In the genomic region with DNA sequence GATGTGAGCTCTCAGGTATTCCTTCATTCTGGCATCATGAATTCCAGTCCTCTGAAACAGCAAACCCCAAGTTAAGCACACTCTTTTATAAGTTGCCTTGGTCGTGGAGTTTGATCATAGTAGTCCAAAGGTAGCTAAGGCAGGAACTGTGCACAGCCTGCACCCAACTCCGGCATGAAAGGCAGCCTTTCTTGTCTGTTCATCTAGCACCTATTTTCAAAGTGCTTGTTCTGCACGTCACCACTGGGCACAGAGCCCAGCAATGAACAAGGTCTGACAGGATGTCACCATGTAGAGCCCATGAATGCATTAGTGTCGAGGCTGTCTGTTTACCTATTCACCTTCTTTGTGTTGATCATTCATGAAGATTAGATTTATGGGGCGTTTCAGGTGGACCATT, we compare ENCODE assay signal across 28 mouse cellular contexts. TPM values are rescaled to one million over a fixed set of nuclear protein-coding genes. Genes with fewer than 3 reads are reported as not detected.
DNase-seq lines count a peak whose midpoint lies in the region; ATAC-seq and TF ChIP-seq lines count a peak whose summit lies in the region.
"Had no signal": no experiment of that assay in that cellular context is flagged by ENCODE, and none has a peak within 500 bp of the region (broad histone marks: within the 10 kb centered on the region; RNA-seq: fewer than 3 reads in every experiment).

No protein-coding gene starts in this region.

- H3K4me1 ChIP-seq in liver, postnatal 0 days (ENCODE audit: insufficient read depth) = no peaks in the 10 kb centered on the region
- H3K4me1 ChIP-seq in liver, embryonic 11.5 days (replicated peaks; ENCODE audit: control insufficient read depth, insufficient read depth, low read length) = no peaks in the 10 kb centered on the region
- H3K4me1 ChIP-seq: embryonic facial prominence, embryonic 15.5 days; heart, embryonic 10.5 days; heart, embryonic 15.5 days; liver, embryonic 15.5 days; lung, embryonic 15.5 days; megakaryocyte, embryonic 14.5 days; neural tube, embryonic 12.5 days; stomach, embryonic 15.5 days had no signal

- no peak for TF ChIP-seq CTCF in liver, postnatal 0 days (IDR thresholded peaks at IDR 0.05; ENCODE audit: low read depth)

- WGBS in liver, postnatal 0 days (ENCODE audit: insufficient replicate concordance) = 65% methylated on average over 5 of the region's 5 CpGs
- 75% methylated on average over 5 of the region's 5 CpGs for WGBS in liver, embryonic 11.5 days

- H3K27me3 ChIP-seq in liver, postnatal 0 days (ENCODE audit: insufficient read depth, low read length) = no peaks in the 10 kb centered on the region
- H3K27me3 ChIP-seq in liver, embryonic 11.5 days (replicated peaks; ENCODE audit: control insufficient read depth, insufficient read depth, low read length) = no peaks in the 10 kb centered on the region
- H3K27me3 ChIP-seq: embryonic facial prominence, embryonic 15.5 days; forebrain, embryonic 12.5 days; heart, embryonic 15.5 days; liver, embryonic 15.5 days; lung, embryonic 15.5 days; megakaryocyte, embryonic 14.5 days; midbrain, embryonic 12.5 days; neural tube, embryonic 12.5 days; stomach, embryonic 15.5 days had no signal

- H3K9me3 ChIP-seq in liver, postnatal 0 days (ENCODE audit: low read length) = no peaks in the 10 kb centered on the region
- no peaks in the 10 kb centered on the region for H3K9me3 ChIP-seq in liver, embryonic 11.5 days (ENCODE audit: control insufficient read depth, low read length)
- H3K9me3 ChIP-seq: embryonic facial prominence, embryonic 10.5 days; embryonic facial prominence, embryonic 15.5 days; forebrain, embryonic 12.5 days; heart, embryonic 10.5 days; heart, embryonic 15.5 days; liver, embryonic 15.5 days; lung, embryonic 15.5 days; midbrain, embryonic 12.5 days; neural tube, embryonic 12.5 days; stomach, embryonic 15.5 days had no signal

- no peak overlapping the region for H3K9ac ChIP-seq in liver, postnatal 0 days (replicated peaks)
- H3K9ac ChIP-seq in liver, embryonic 11.5 days (ENCODE audit: low read depth, low read length) = no peak overlapping the region
- H3K9ac ChIP-seq: embryonic facial prominence, embryonic 15.5 days; forebrain, embryonic 12.5 days; heart, embryonic 15.5 days; liver, embryonic 15.5 days; lung, embryonic 15.5 days; midbrain, embryonic 12.5 days; neural tube, embryonic 12.5 days; stomach, embryonic 15.5 days had no signal

- no peak for TF ChIP-seq EP300 in liver, postnatal 0 days (IDR thresholded peaks at IDR 0.05; ENCODE audit: low read depth)

- peak; percentile 13 for DNase-seq in liver, postnatal 0 days
- no peak for DNase-seq in liver, embryonic 11.5 days (ENCODE audit: low spot score)
- peak; percentile 31 for DNase-seq in cerebellum, adult 11-12 months
- peak; percentile 38 for DNase-seq in cerebellum, adult 9-10 months
- peak; percentile 20 to 34 for DNase-seq in cerebellum, postnatal 36 days
- no peak for DNase-seq in thymus, postnatal 0 days (ENCODE audit: low spot score)
- no peak for DNase-seq in left cerebral cortex, adult 11 months (ENCODE audit: low spot score)
- DNase-seq: B cell, adult 2 months; gastrocnemius, postnatal 10 days; kidney, adult 2 months; kidney, postnatal 4 days; liver; thymus, postnatal 14 days had no signal

- ATAC-seq in liver, postnatal 0 days = no peak
- no peak for ATAC-seq in liver, embryonic 11.5 days (replicated peaks; ENCODE audit: low FRiP score)
- ATAC-seq: hindbrain, embryonic 16.5 days had no signal

- no peak overlapping the region for H3K4me3 ChIP-seq in liver, postnatal 0 days (ENCODE audit: low read depth, low read length)
- no peak overlapping the region for H3K4me3 ChIP-seq in liver, embryonic 11.5 days (ENCODE audit: low read depth, low read length)
- H3K4me3 ChIP-seq: embryonic facial prominence, embryonic 10.5 days; embryonic facial prominence, embryonic 15.5 days; forebrain, embryonic 12.5 days; heart, embryonic 10.5 days; heart, embryonic 15.5 days; liver, embryonic 15.5 days; lung, embryonic 15.5 days; megakaryocyte, embryonic 14.5 days; midbrain, embryonic 12.5 days; myocyte; neural tube, embryonic 12.5 days; stomach, embryonic 15.5 days had no signal

- no peak overlapping the region for H3K4me2 ChIP-seq in liver, postnatal 0 days (ENCODE audit: low read depth, low read length)
- H3K4me2 ChIP-seq in liver, embryonic 11.5 days = no peak overlapping the region
- H3K4me2 ChIP-seq: embryonic facial prominence, embryonic 15.5 days; forebrain, embryonic 12.5 days; heart, embryonic 15.5 days; liver, embryonic 15.5 days; lung, embryonic 15.5 days; midbrain, embryonic 12.5 days; neural tube, embryonic 12.5 days; stomach, embryonic 15.5 days had no signal

- H3K36me3 ChIP-seq in liver, postnatal 0 days (replicated peaks; ENCODE audit: insufficient read depth, low read length) = no peaks in the 10 kb centered on the region
- no peaks in the 10 kb centered on the region for H3K36me3 ChIP-seq in liver, embryonic 11.5 days (ENCODE audit: control insufficient read depth, insufficient read depth, low read length)
- H3K36me3 ChIP-seq: embryonic facial prominence, embryonic 10.5 days; embryonic facial prominence, embryonic 15.5 days; forebrain, embryonic 12.5 days; heart, embryonic 10.5 days; heart, embryonic 15.5 days; liver, embryonic 15.5 days; lung, embryonic 15.5 days; midbrain, embryonic 12.5 days; neural tube, embryonic 12.5 days; stomach, embryonic 15.5 days had no signal

- H3K27ac ChIP-seq in liver, postnatal 0 days (ENCODE audit: low read depth) = no peak overlapping the region
- H3K27ac ChIP-seq in liver, embryonic 11.5 days (ENCODE audit: low read depth, low read length) = no peak overlapping the region
- H3K27ac ChIP-seq: embryonic facial prominence, embryonic 10.5 days; embryonic facial prominence, embryonic 15.5 days; forebrain, embryonic 12.5 days; heart, embryonic 10.5 days; heart, embryonic 15.5 days; kidney, postnatal 0 days; liver, embryonic 15.5 days; lung, embryonic 15.5 days; midbrain, embryonic 12.5 days; neural tube, embryonic 12.5 days; stomach, embryonic 15.5 days had no signal

RNA-seq across cellular contexts. Expression of gene Scg2, which starts 39.6 kb away (rescaled TPM):
- 0.05 and 0.07 TPM in 2 replicates for polyA plus RNA-seq in liver, postnatal 0 days (2015; fragmentation: Nextera tagmentation; extraction: Ambion mirVana)
- 0.21 and 0.22 TPM in 2 replicates for polyA plus RNA-seq in liver, embryonic 11.5 days (2014; fragmentation: Nextera tagmentation; extraction: Ambion mirVana)
- polyA plus RNA-seq in thymus, postnatal 0 days (2015; fragmentation: Nextera tagmentation; extraction: Ambion mirVana) = 0.49 and 0.75 TPM in 2 replicates
- polyA plus RNA-seq: limb, embryonic 11.5 days; myocyte had no signal

Comparison
In these comparisons a context has a peak if more than half of its experiments do, and no peak if none do; other contexts are left out.
1. DNase-seq: peak in liver, postnatal 0 days (single experiment), cerebellum, adult 11-12 months (single experiment), cerebellum, adult 9-10 months (single experiment) and cerebellum, postnatal 36 days (2 of 2); none in liver, embryonic 11.5 days (single experiment), thymus, postnatal 0 days (single experiment) and left cerebral cortex, adult 11 months (single experiment).